Mouse (Mus musculus): ENCODE data around the gene Cblc. TPM values are rescaled to one million over a fixed set of nuclear protein-coding genes. Genes with fewer than 3 reads are reported as not detected.

Cblc gene
- polyA plus RNA-seq, 2 experiments = 5.9 to 8.6 TPM

DNA sequence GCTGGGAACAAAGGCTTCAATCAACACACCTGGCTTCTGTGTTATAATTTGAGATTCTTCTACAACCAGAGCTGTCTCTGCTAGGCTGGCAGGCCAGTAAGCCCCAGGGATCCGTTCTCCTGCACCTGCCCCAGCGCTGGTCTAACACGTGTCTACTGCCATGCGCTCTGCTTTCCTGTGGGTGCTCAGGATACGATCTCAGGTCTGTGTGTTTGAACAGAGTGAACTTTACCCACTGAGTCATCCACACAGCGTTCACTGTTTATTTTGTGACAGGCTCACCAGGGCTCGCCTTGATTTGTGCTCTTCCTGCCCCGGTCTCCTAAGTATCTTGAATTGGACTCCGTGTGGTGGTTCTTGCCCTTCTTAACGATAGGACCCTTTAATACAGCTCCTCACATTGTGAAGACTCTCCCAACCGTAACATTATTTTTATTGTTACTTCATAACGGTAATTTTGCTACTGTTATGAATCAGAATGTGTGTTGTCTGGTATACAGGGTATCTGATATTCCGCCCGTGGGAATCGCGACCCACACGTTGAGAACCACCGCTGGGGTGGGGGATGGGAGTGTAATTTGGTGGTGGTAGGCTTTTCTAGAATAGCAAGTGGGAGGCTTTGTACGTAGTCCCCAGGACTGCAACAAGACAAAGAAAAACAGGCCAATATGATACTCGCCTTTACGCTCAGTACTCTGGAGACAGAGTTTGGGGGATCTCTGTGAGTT, 45.2 kb upstream of the Cblc start:
- no peak for TF ChIP-seq POLR2A (IDR thresholded peaks at IDR 0.05; ENCODE audit: borderline replicate concordance, extremely low read depth, insufficient read depth, insufficient read length)
- Histone ChIP-seq H3K4me3 (replicated peaks; ENCODE audit: low read length) (no peak overlapping the region), H3K27me3 (ENCODE audit: control insufficient read depth, insufficient read depth, low read length) (peaks cover 8% of the 10 kb centered on the region), H3K9ac (ENCODE audit: low read depth, low read length, severe bottlenecking) (no peak overlapping the region), H3K27ac (replicated peaks; ENCODE audit: low read depth, low read length) (no peak overlapping the region), H3K36me3 (ENCODE audit: control insufficient read depth, insufficient read depth, low read length) (no peaks in the 10 kb centered on the region), H3K9me3 (ENCODE audit: control insufficient read depth, low read length) (no peaks in the 10 kb centered on the region), H3K4me1 (ENCODE audit: control insufficient read depth, insufficient read depth, low read length) (no peaks in the 10 kb centered on the region), H3K4me2 (replicated peaks; ENCODE audit: low read depth, low read length, severe bottlenecking) (no peak overlapping the region)
- DNase-seq (ENCODE audit: low spot score) = no peak
- 81% methylated on average over 21 of the region's 21 CpGs for WGBS
- ATAC-seq (ENCODE audit: low FRiP score, low read depth) = no peak

DNA sequence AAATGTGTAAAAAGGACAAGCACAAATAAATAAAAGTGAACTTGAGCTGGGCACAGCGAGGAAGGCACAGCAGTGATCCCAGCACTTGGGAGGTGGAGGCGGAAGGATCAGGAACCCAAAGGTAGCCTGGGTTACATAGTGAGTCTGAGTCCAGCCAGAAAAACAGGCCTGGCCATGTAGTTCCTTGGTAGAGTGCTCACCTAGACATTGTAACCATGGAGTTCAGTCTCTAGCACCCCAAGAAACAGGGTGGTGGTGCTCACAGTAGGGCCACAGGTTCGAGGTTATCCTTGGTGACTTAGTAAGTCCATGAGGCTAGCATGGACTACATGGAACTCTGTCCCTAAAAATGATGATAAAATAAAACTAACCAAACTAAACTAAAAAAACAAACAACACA, 44.3 kb upstream of the Cblc start:
- DNase-seq (ENCODE audit: low spot score) (no peak), ATAC-seq (ENCODE audit: low FRiP score, low read depth) (no peak)
- Histone ChIP-seq H3K9me3 (ENCODE audit: control insufficient read depth, low read length) (no peaks in the 10 kb centered on the region), H3K9ac (ENCODE audit: low read depth, low read length, severe bottlenecking) (no peak overlapping the region), H3K4me1 (ENCODE audit: control insufficient read depth, insufficient read depth, low read length) (no peaks in the 10 kb centered on the region), H3K27me3 (ENCODE audit: control insufficient read depth, insufficient read depth, low read length) (peaks cover 8% of the 10 kb centered on the region), H3K4me3 (replicated peaks; ENCODE audit: low read length) (no peak overlapping the region), H3K36me3 (ENCODE audit: control insufficient read depth, insufficient read depth, low read length) (no peaks in the 10 kb centered on the region), H3K4me2 (replicated peaks; ENCODE audit: low read depth, low read length, severe bottlenecking) (no peak overlapping the region), H3K27ac (replicated peaks; ENCODE audit: low read depth, low read length) (no peak overlapping the region)
- TF ChIP-seq POLR2A (IDR thresholded peaks at IDR 0.05; ENCODE audit: borderline replicate concordance, extremely low read depth, insufficient read depth, insufficient read length) = no peak
- WGBS = 70% methylated on average over 3 of the region's 3 CpGs

DNA sequence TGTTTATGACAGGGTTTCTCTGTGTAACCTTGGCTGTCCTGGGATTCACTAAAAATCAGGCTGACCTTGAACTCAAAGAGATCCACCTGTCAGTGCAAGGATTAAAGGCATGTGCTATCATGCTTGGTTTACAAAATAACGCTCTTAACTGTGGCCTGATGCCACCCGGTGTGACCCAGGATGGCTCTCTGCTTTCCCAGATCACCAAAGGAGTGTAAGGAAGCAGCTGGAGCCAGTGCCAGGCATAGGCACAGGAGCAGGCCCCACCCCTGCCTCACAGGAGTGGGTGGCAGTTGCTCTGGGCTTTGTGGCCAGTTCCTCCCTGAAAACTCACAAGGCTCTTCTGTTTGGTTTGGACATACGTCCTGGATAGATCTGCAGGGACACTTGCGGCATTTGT, 43.8 kb upstream of the Cblc start:
- no peak overlapping the region for H3K4me2 ChIP-seq (replicated peaks; ENCODE audit: low read depth, low read length, severe bottlenecking)
- H3K9ac ChIP-seq (ENCODE audit: low read depth, low read length, severe bottlenecking) = no peak overlapping the region
- H3K4me1 ChIP-seq (ENCODE audit: control insufficient read depth, insufficient read depth, low read length) = no peaks in the 10 kb centered on the region
- no peaks in the 10 kb centered on the region for H3K36me3 ChIP-seq (ENCODE audit: control insufficient read depth, insufficient read depth, low read length)
- DNase-seq (ENCODE audit: low spot score) = no peak
- ATAC-seq (ENCODE audit: low FRiP score, low read depth) = no peak
- no peak for TF ChIP-seq POLR2A (IDR thresholded peaks at IDR 0.05; ENCODE audit: borderline replicate concordance, extremely low read depth, insufficient read depth, insufficient read length)
- H3K27ac ChIP-seq (replicated peaks; ENCODE audit: low read depth, low read length) = no peak overlapping the region
- WGBS = 86% methylated on average over 4 of the region's 4 CpGs
- no peaks in the 10 kb centered on the region for H3K9me3 ChIP-seq (ENCODE audit: control insufficient read depth, low read length)
- H3K4me3 ChIP-seq (replicated peaks; ENCODE audit: low read length) = no peak overlapping the region
- H3K27me3 ChIP-seq (ENCODE audit: control insufficient read depth, insufficient read depth, low read length) = peaks cover 8% of the 10 kb centered on the region

DNA sequence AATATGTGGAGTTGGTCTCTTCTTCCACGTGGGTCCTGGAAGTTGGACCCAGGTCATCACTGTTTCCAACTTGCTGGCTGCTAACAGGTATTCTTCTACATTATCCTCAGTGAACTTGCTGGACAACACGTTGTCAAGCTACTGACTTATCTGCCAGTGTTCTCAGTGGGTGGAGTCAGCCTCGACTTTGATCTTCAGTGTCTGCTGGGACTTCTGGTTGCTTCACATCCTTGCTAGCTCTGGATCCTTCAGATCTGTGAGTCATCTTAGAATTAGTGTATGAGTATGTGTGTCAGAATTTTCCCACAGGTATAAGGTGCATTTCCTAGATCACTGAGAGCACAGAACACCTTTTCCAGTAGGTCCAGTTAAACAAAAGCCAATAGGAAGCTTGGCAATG, 40.2 kb upstream of the Cblc start:
- H3K4me1 ChIP-seq (ENCODE audit: control insufficient read depth, insufficient read depth, low read length) = no peaks in the 10 kb centered on the region
- no peaks in the 10 kb centered on the region for H3K27me3 ChIP-seq (ENCODE audit: control insufficient read depth, insufficient read depth, low read length)
- no peak overlapping the region for H3K27ac ChIP-seq (replicated peaks; ENCODE audit: low read depth, low read length)
- ATAC-seq (ENCODE audit: low FRiP score, low read depth) = no peak
- H3K9me3 ChIP-seq (ENCODE audit: control insufficient read depth, low read length) = no peaks in the 10 kb centered on the region
- WGBS = 61% methylated on average over 3 of the region's 3 CpGs
- no peak for TF ChIP-seq POLR2A (IDR thresholded peaks at IDR 0.05; ENCODE audit: borderline replicate concordance, extremely low read depth, insufficient read depth, insufficient read length)
- no peak overlapping the region for H3K4me3 ChIP-seq (replicated peaks; ENCODE audit: low read length)
- H3K36me3 ChIP-seq (ENCODE audit: control insufficient read depth, insufficient read depth, low read length) = no peaks in the 10 kb centered on the region
- no peak overlapping the region for H3K4me2 ChIP-seq (replicated peaks; ENCODE audit: low read depth, low read length, severe bottlenecking)
- no peak overlapping the region for H3K9ac ChIP-seq (ENCODE audit: low read depth, low read length, severe bottlenecking)
- DNase-seq (ENCODE audit: low spot score) = no peak

DNA sequence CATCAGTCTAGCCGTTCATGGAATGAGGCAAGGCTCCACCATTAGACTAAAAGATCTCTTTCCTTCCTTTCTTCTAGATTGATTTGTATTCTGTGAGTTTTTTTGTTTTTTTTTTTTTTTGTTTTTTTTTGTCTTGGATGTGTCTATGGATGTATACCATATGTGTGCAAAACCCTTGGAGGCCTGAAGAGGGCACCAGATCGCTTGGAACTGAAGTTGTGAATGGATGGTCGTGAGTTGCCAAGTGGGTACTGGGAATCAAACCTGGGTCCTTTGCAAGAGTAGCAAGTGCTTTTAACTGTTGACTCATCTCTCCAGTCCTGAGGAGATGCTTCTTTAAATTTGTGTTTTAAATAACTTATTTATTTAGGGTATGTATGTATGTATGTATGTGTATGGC, 37.4 kb upstream of the Cblc start:
- WGBS = 63% methylated on average over 3 of the region's 3 CpGs
- H3K9me3 ChIP-seq (ENCODE audit: control insufficient read depth, low read length) = no peaks in the 10 kb centered on the region
- H3K27ac ChIP-seq (replicated peaks; ENCODE audit: low read depth, low read length) = no peak overlapping the region
- ATAC-seq (ENCODE audit: low FRiP score, low read depth) = no peak
- H3K4me1 ChIP-seq (ENCODE audit: control insufficient read depth, insufficient read depth, low read length) = no peaks in the 10 kb centered on the region; the same call in 1 of the 2 replicates
- H3K36me3 ChIP-seq (ENCODE audit: control insufficient read depth, insufficient read depth, low read length) = no peaks in the 10 kb centered on the region
- no peak overlapping the region for H3K9ac ChIP-seq (ENCODE audit: low read depth, low read length, severe bottlenecking)
- no peak overlapping the region for H3K4me3 ChIP-seq (replicated peaks; ENCODE audit: low read length)
- H3K27me3 ChIP-seq (ENCODE audit: control insufficient read depth, insufficient read depth, low read length) = no peaks in the 10 kb centered on the region
- H3K4me2 ChIP-seq (replicated peaks; ENCODE audit: low read depth, low read length, severe bottlenecking) = no peak overlapping the region
- TF ChIP-seq POLR2A (IDR thresholded peaks at IDR 0.05; ENCODE audit: borderline replicate concordance, extremely low read depth, insufficient read depth, insufficient read length) = no peak
- DNase-seq (ENCODE audit: low spot score) = no peak

All from limb, embryonic 14.5 days (tissue).